15 mouse cellular contexts compared by ENCODE assay signal in genomic region chr3:83991691-83992524, GRCm38 (mm10). TPM values are rescaled to one million over a fixed set of nuclear protein-coding genes. Genes with fewer than 3 reads are reported as not detected.
DNase-seq lines count a peak whose midpoint lies in the region; ATAC-seq and TF ChIP-seq lines count a peak whose summit lies in the region.
"Had no signal": no experiment of that assay in that cellular context is flagged by ENCODE, and none has a peak within 500 bp of the region (broad histone marks: within the 10 kb centered on the region; RNA-seq: fewer than 3 reads in every experiment).

No protein-coding gene starts in this region.

- H3K27ac ChIP-seq in heart, adult 2 months, result peak overlapping the region; percentile 75
- H3K27ac ChIP-seq: hindbrain, embryonic 12.5 days; limb, embryonic 12.5 days had no signal

- H3K9ac ChIP-seq in heart, adult 2 months (ENCODE audit: low read depth, low read length), result no peak overlapping the region
- H3K9ac ChIP-seq: hindbrain, embryonic 12.5 days; limb, embryonic 12.5 days; neural tube, embryonic 13.5 days had no signal

- 0 out of 2 replicates have a peak, but pooled peaks cover 1% of the 10 kb centered on the region for H3K79me2 ChIP-seq in heart, adult 2 months (replicated peaks; ENCODE audit: control insufficient read depth, insufficient read depth, low read length)

- no peak overlapping the region for H3K4me3 ChIP-seq in heart, adult 2 months
- H3K4me3 ChIP-seq: hindbrain, embryonic 12.5 days; limb, embryonic 12.5 days; neural tube, embryonic 13.5 days had no signal

- WGBS in heart, adult 2 months, result 68% methylated on average over 8 of the region's 8 CpGs

- H3K36me3 ChIP-seq in heart, adult 2 months (ENCODE audit: control insufficient read depth, insufficient read depth, low read length), result peaks cover 4% of the 10 kb centered on the region; the same call in 1 of the 2 replicates
- H3K36me3 ChIP-seq: hindbrain, embryonic 12.5 days; limb, embryonic 12.5 days; neural tube, embryonic 13.5 days had no signal

- peaks cover 16% of the 10 kb centered on the region for H3K4me1 ChIP-seq in heart, adult 2 months (ENCODE audit: control insufficient read depth, insufficient read depth, low read length)

- no peak for TF ChIP-seq EP300 in heart, adult 2 months (IDR thresholded peaks at IDR 0.05; ENCODE audit: insufficient read depth, low read depth, low read length)

- H3K27me3 ChIP-seq in heart, adult 2 months (ENCODE audit: control insufficient read depth, insufficient read depth, low read length), result no peaks in the 10 kb centered on the region
- H3K27me3 ChIP-seq: hindbrain, embryonic 12.5 days; limb, embryonic 12.5 days; neural tube, embryonic 13.5 days; Patski had no signal

- no peak for TF ChIP-seq POLR2A in heart, adult 2 months (IDR thresholded peaks at IDR 0.05; ENCODE audit: insufficient read depth, low read depth, low read length)

- DNase-seq in heart, adult 2 months, result peak in 1 of 2 experiments; percentile 36
- DNase-seq in heart, adult 9 months (ENCODE audit: low spot score in 2 of 2), result no peak
- peak; percentile 10 for DNase-seq in lung, postnatal 25 days (ENCODE audit: low spot score)
- DNase-seq in lung, adult 18-20 months, result no peak
- no peak for DNase-seq in ovary, postnatal 36 days (ENCODE audit: low spot score)
- no peak for DNase-seq in right cerebral cortex, postnatal 25 days
- DNase-seq: cerebellum, postnatal 10 days; kidney, postnatal 4 days had no signal

- peak; percentile 40 for ATAC-seq in common myeloid progenitor, adult 5-6 weeks (replicated peaks; ENCODE audit: low read depth, poor library complexity, severe bottlenecking)
- peak; percentile 67 for ATAC-seq in neutrophil, adult 5-6 weeks (ENCODE audit: extremely low read depth, insufficient number of reproducible peaks, low FRiP score, poor library complexity, severe bottlenecking)
- ATAC-seq: intestine, postnatal 0 days; Patski had no signal

- TF ChIP-seq CTCF in heart, adult 2 months (IDR thresholded peaks at IDR 0.05), result no peak

- intact Hi-C loops in heart, adult 2 months (cut with DNase I), result loop anchor here (2.0 kb wide), 1 partner anchor 37 kb away; no protein-coding TSS in a partner anchor

RNA-seq across cellular contexts. Expression of gene Tmem131l, which starts 48.1 kb away (rescaled TPM):
- total RNA-seq in heart, adult 2 months (2021), result 10 to 100 TPM; 22.0 to 23.4 TPM
- 17.3 and 18.1 TPM in 2 replicates for polyA plus RNA-seq in heart, adult 2 months (2012; rRNA removed)
- 43.8 and 44.3 TPM in 2 replicates for total RNA-seq in common myeloid progenitor, adult 5-6 weeks (2017)
- total RNA-seq in neutrophil, adult 5-6 weeks (2017), result 161 and 162 TPM in 2 replicates
